Mouse (Mus musculus) ES-Bruce4 (cell line): ENCODE data around the gene Cabp4. TPM values are rescaled to one million over a fixed set of nuclear protein-coding genes. Genes with fewer than 3 reads are reported as not detected.

Source experiments
- H3K27ac ChIP-seq: 2 replicates; pipeline ENCODE4 v1.5.1; 2012; ENCODE audit warnings: low read length, inconsistent platforms; ENCODE audit not compliant: insufficient read depth
- H3K27me3 ChIP-seq: 2 replicates; pipeline ENCODE4 v1.6.1; 2012; ENCODE audit warnings: mild to moderate bottlenecking, low read length, inconsistent platforms; ENCODE audit not compliant: control insufficient read depth, poor library complexity, insufficient read depth, severe bottlenecking
- H3K36me3 ChIP-seq: 2 replicates; pipeline ENCODE4 v1.6.1; 2012; ENCODE audit warnings: inconsistent platforms, mild to moderate bottlenecking, low read length, moderate library complexity; ENCODE audit not compliant: control insufficient read depth, poor library complexity, insufficient read depth, severe bottlenecking
- H3K4me1 ChIP-seq: one replicate; pipeline ENCODE4 v1.8.1; 2011; ENCODE audit warnings: low read length; ENCODE audit not compliant: control insufficient read depth, insufficient read depth
- H3K4me3 ChIP-seq: 2 replicates; pipeline ENCODE4 v1.5.1; 2011; ENCODE audit warnings: low read depth, mild to moderate bottlenecking, low read length
- H3K9ac ChIP-seq: 2 replicates; pipeline ENCODE4 v1.6.1; 2012; ENCODE audit warnings: low read depth, mild to moderate bottlenecking, inconsistent platforms; ENCODE audit not compliant: poor library complexity, severe bottlenecking
- H3K9me3 ChIP-seq: replicated peaks from 2 replicates; pipeline ENCODE4 v1.6.1; 2012; ENCODE audit warnings: mild to moderate bottlenecking, low read length, inconsistent platforms; ENCODE audit not compliant: control insufficient read depth, poor library complexity, insufficient read depth, severe bottlenecking
- CTCF ChIP-seq: IDR thresholded peaks from one replicate; pipeline ENCODE4 v1.8.1; 2011; ENCODE audit warnings: low read depth, low read length
- EP300 ChIP-seq: IDR thresholded peaks from 2 replicates; pipeline ENCODE4 v1.6.1; 2011; ENCODE audit warnings: low read depth, low read length; ENCODE audit not compliant: insufficient read depth
- POLR2A ChIP-seq: IDR thresholded peaks from one replicate; pipeline ENCODE4 v1.8.1; 2011; ENCODE audit warnings: low read length; ENCODE audit not compliant: insufficient read depth
- polyA plus RNA-seq: library from polyadenylated mRNA; stranded (reverse); fragments of >200 nt; gene quantifications from 2 replicates; pipeline ENCODE4 v1.2.4, GENCODE M21; 2011; ENCODE audit warnings: low read depth; ENCODE audit not compliant: missing spikeins, insufficient read depth, insufficient read length

Gene Cabp4
- polyA plus RNA-seq, 1 experiment, result not detected

- Histone ChIP-seq H3K27ac (no peak overlapping the region), H3K9ac (no peak overlapping the region), H3K9me3 (no peaks in the 10 kb centered on the region), H3K27me3 (no peaks in the 10 kb centered on the region), H3K4me1 (no peaks in the 10 kb centered on the region), H3K4me3 (no peak overlapping the region), H3K36me3 (no peaks in the 10 kb centered on the region)
- no peak for TF ChIP-seq EP300
- no peak for TF ChIP-seq POLR2A
- TF ChIP-seq CTCF, result no peak
Measured at GRCm38 (mm10) chr19:4113806-4114230, 30.0 kb downstream of the Cabp4 start.

- Histone ChIP-seq H3K36me3 (no peaks in the 10 kb centered on the region), H3K27me3 (no peaks in the 10 kb centered on the region), H3K27ac (no peak overlapping the region), H3K9ac (no peak overlapping the region), H3K9me3 (no peaks in the 10 kb centered on the region), H3K4me3 (no peak overlapping the region), H3K4me1 (no peaks in the 10 kb centered on the region)
- no peak for TF ChIP-seq POLR2A
- no peak for TF ChIP-seq EP300
- no peak for TF ChIP-seq CTCF
Measured at GRCm38 (mm10) chr19:4113186-4113805, 30.5 kb downstream of the Cabp4 start.

DNA sequence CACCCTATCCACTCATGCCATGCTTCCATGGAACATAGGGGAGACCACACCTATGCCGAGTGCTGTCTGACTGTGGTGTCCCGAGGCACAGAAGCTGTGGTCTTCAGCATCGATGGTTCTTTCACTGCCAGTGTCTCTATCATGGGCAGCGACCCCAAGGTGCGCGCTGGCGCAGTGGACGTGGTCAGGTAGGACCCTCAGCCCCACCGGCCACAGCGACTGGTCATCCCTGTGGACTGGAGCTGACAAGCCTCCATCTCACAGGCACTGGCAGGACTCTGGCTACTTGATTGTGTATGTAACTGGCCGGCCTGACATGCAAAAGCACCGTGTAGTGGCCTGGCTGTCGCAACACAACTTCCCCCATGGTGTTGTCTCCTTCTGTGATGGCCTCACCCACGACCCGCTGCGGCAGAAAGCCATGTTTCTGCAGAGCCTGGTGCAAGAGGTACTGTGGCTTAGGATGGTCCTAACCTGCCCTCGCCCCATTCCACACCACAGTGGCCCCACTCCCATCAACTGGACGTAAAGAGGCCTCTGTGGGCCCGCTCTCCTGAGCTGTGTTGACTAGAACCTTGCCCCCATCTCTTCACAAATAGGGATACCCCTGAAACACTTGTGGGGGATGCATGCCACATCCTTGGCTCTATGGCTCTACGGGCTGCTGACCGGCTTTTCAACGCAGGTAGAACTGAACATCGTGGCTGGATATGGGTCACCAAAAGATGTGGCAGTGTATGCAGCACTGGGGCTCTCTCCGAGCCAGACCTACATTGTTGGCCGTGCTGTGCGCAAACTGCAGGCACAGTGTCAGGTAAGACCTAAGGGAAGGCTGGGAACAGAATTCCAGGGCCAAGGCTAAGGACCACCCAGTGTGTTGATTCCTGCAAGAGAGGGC, 31.5 kb downstream of the Cabp4 start:
- Histone ChIP-seq H3K27me3 (no peaks in the 10 kb centered on the region), H3K4me1 (no peaks in the 10 kb centered on the region), H3K4me3 (no peak overlapping the region), H3K9me3 (no peaks in the 10 kb centered on the region), H3K9ac (no peak overlapping the region), H3K36me3 (no peaks in the 10 kb centered on the region), H3K27ac (no peak overlapping the region)
- TF ChIP-seq EP300 (no peak), POLR2A (no peak), CTCF (no peak)

GRCm38 (mm10) chr19:4108535-4108934, 35.3 kb downstream of the Cabp4 start:
- Histone ChIP-seq H3K4me3 (no peak overlapping the region), H3K4me1 (no peaks in the 10 kb centered on the region), H3K27me3 (no peaks in the 10 kb centered on the region), H3K36me3 (no peaks in the 10 kb centered on the region), H3K9me3 (no peaks in the 10 kb centered on the region), H3K9ac (no peak overlapping the region), H3K27ac (no peak overlapping the region)
- TF ChIP-seq CTCF (no peak), EP300 (no peak), POLR2A (no peak)

- H3K27me3 ChIP-seq, result no peaks in the 10 kb centered on the region
- H3K9ac ChIP-seq, result no peak overlapping the region
- H3K27ac ChIP-seq, result no peak overlapping the region
- H3K9me3 ChIP-seq, result no peaks in the 10 kb centered on the region
- H3K36me3 ChIP-seq, result no peaks in the 10 kb centered on the region
- TF ChIP-seq EP300 (no peak), CTCF (no peak), POLR2A (no peak)
- no peak overlapping the region for H3K4me3 ChIP-seq
- no peaks in the 10 kb centered on the region for H3K4me1 ChIP-seq
Measured at GRCm38 (mm10) chr19:4106654-4107053, 37.2 kb downstream of the Cabp4 start.
